Mouse (Mus musculus): ENCODE results near the gene Gnb1.

The Gnb1 gene

GRCm38 (mm10) chr4:155482733-155483540, 8.2 kb upstream of the Gnb1 start:
- DNase-seq (ENCODE audit: inconsistent age in 2 of 2, low spot score in 1 of 2): no peak

- DNase-seq (ENCODE audit: inconsistent age in 2 of 2, low spot score in 1 of 2): no peak
Measured at GRCm38 (mm10) chr4:155485521-155485920, 5.6 kb upstream of the Gnb1 start.

- peak in 1 of 2 experiments; percentile 33 for DNase-seq (ENCODE audit: inconsistent age in 2 of 2, low spot score in 1 of 2)
Measured at GRCm38 (mm10) chr4:155487746-155488145, 3.4 kb upstream of the Gnb1 start.

GRCm38 (mm10) chr4:155488232-155489025, 2.7 kb upstream of the Gnb1 start:
- DNase-seq (ENCODE audit: inconsistent age in 2 of 2, low spot score in 1 of 2): peak; percentile 81 to 88

GRCm38 (mm10) chr4:155489101-155489970, 1.8 kb upstream of the Gnb1 start:
- DNase-seq (ENCODE audit: inconsistent age in 2 of 2, low spot score in 1 of 2): peak in 1 of 2 experiments; percentile 47

- DNase-seq (ENCODE audit: inconsistent age in 2 of 2, low spot score in 1 of 2): no peak
Measured at GRCm38 (mm10) chr4:155490456-155490855, 705 bp upstream of the Gnb1 start.

- DNase-seq (ENCODE audit: inconsistent age in 2 of 2, low spot score in 1 of 2): peak in 1 of 2 experiments; percentile 51
Measured at GRCm38 (mm10) chr4:155491529-155492130, 469 bp downstream of the Gnb1 start.

- DNase-seq (ENCODE audit: inconsistent age in 2 of 2, low spot score in 1 of 2): peak; percentile 72 to 89
Measured at GRCm38 (mm10) chr4:155492131-155492633, 1.0 kb downstream of the Gnb1 start.

- DNase-seq (ENCODE audit: inconsistent age in 2 of 2, low spot score in 1 of 2): no peak
Measured at GRCm38 (mm10) chr4:155494891-155495290, 3.7 kb downstream of the Gnb1 start.

- DNase-seq (ENCODE audit: inconsistent age in 2 of 2, low spot score in 1 of 2): no peak
Measured at GRCm38 (mm10) chr4:155497963-155498362, 6.8 kb downstream of the Gnb1 start.

- no peak for DNase-seq (ENCODE audit: inconsistent age in 2 of 2, low spot score in 1 of 2)
Measured at GRCm38 (mm10) chr4:155501126-155501525, 10.0 kb downstream of the Gnb1 start.

- DNase-seq (ENCODE audit: inconsistent age in 2 of 2, low spot score in 1 of 2): peak in 1 of 2 experiments; percentile 36
Measured at GRCm38 (mm10) chr4:155505067-155505466, 13.9 kb downstream of the Gnb1 start.

- no peak for DNase-seq (ENCODE audit: inconsistent age in 2 of 2, low spot score in 1 of 2)
Measured at GRCm38 (mm10) chr4:155505671-155506295, 14.6 kb downstream of the Gnb1 start.

GRCm38 (mm10) chr4:155508614-155509013, 17.5 kb downstream of the Gnb1 start:
- DNase-seq (ENCODE audit: inconsistent age in 2 of 2, low spot score in 1 of 2): peak in 1 of 2 experiments; percentile 69

- DNase-seq (ENCODE audit: inconsistent age in 2 of 2, low spot score in 1 of 2): no peak
Measured at GRCm38 (mm10) chr4:155510981-155511380, 19.8 kb downstream of the Gnb1 start.

GRCm38 (mm10) chr4:155514810-155515209, 23.6 kb downstream of the Gnb1 start:
- no peak for DNase-seq (ENCODE audit: inconsistent age in 2 of 2, low spot score in 1 of 2)

- DNase-seq (ENCODE audit: inconsistent age in 2 of 2, low spot score in 1 of 2): no peak
Measured at GRCm38 (mm10) chr4:155517948-155518517, 26.9 kb downstream of the Gnb1 start.

- DNase-seq (ENCODE audit: inconsistent age in 2 of 2, low spot score in 1 of 2): no peak
Measured at GRCm38 (mm10) chr4:155522327-155522726, 31.2 kb downstream of the Gnb1 start.

- peak; percentile 54 to 66 for DNase-seq (ENCODE audit: inconsistent age in 2 of 2, low spot score in 1 of 2)
Measured at GRCm38 (mm10) chr4:155525751-155526150, 34.6 kb downstream of the Gnb1 start.

GRCm38 (mm10) chr4:155529294-155529693, 38.1 kb downstream of the Gnb1 start:
- DNase-seq (ENCODE audit: inconsistent age in 2 of 2, low spot score in 1 of 2): no peak

All from adrenal gland, adult (tissue).